Mouse (Mus musculus) kidney, postnatal 14 days (tissue): ENCODE results near the gene Lrrc9.

Source experiments
- DNase-seq: peaks from one replicate; pipeline ENCODE4 v3.0.0; 2022; ENCODE audit warnings: mixed read lengths

Gene Lrrc9

DNA sequence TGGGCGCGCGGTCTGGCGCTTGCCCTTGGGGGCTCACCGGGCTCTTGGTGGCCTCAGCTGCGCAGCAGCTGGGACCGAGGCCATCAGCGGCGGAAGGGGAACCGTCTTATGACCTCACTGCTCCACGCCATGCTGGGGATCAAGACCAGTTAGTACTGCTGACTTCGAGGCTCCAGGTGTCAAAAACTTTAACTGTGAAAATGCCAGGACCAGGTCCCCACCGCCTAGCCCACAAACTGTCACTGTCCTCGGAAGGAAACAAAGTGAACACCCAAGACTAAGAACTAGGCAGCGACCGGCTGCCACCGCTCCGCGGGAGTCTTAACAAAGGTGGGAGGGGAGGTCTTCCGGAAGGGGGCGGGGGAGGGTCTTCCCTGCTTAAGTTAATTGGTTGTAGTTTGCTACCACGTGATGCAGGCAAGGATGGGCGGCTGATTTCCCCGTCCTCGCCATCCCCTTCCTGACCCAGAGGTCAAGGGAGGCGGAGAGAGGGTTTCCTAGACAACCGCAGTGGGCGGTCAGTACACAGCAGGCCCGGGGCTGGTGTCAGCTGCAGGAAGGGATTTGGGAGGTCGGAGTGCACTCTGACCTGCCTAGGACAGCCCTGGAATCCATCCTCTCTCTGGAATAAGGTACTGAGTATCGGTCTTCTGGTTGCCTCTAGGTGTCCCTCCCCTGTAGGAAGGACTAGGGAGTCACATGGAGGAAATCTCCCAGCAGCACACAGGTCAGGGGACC, at the start of gene Lrrc9:
Gene Lrrc9, plus strand, starts transcription at position 28 of the 738 bp plus-strand sequence.
- DNase-seq = peak; percentile 57

DNA sequence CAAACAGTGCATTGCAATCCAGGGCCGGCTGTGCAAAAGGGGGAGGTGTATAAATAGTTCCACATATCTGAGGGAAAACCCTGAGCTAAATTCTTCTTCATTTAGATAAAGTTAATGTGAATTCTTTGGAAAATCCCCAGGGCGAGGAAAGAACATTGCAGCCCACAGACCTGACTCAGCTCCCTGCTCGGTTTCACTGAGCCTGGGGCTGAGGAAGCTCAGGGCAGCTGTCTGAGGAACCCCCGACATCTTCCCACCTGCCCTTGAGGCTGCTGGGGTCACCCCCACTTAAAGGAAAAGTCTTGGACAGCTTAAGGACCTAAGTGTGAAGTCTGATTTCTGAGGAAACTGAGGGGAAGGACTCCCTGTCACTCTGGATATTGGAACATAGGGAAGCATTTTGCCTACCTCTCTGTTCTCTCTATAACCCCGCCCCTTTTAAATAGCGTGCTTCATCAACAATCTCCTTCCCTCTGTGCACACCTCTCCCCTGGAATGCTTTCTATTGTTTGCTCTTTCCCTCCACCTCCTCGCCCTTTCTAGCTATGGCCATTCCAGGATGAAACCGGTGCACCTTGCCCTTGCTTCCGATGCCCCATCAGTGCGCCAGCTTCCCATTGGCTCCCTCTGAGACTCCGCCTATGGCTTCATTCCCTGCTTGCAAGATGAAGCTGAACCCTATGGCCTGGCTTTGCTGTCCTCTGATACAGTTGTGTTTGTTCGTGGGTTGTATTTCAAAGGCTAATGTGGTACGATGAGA, 48.4 kb upstream of the Lrrc9 start:
- no peak for DNase-seq

DNA sequence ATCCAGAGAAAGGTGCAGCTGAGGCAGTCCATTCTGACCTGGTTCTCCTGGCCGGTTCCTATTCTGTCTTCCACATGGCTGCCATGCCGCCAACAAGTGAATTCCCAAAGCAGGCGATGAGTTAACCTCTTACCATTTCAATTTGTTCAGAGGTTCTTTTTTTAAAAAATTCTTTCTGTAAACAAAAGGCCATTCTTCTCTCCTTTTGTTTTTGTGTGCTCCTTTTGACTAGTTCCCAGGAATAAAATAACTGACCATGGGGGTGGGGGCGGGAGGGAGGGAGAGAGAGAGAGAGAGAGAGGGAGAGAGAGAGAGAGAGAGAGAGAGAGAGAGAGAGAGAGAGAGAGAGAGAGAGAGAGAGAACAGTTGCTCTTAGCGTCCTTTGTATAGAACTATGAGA, 36.6 kb upstream of the Lrrc9 start:
- DNase-seq = no peak

DNA sequence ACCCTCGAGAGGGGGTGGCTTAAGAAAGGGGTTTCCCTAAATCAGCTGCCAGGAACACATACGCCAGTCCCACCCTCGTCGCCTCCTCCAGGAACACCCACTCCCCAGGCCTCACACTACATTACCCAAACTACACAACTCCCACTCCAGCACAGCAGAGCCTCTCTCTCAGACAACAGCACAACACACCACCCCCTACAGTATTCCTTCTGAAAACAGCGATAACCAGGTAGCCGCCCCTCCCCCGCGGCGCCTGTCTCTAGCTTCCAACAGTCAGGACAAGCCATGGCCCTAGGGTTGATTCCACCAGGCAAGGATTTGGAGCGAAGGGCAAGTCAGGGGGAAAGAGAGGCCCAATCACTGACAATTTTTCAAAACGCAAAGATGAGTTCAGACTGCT, 34.5 kb upstream of the Lrrc9 start:
- no peak for DNase-seq

DNA sequence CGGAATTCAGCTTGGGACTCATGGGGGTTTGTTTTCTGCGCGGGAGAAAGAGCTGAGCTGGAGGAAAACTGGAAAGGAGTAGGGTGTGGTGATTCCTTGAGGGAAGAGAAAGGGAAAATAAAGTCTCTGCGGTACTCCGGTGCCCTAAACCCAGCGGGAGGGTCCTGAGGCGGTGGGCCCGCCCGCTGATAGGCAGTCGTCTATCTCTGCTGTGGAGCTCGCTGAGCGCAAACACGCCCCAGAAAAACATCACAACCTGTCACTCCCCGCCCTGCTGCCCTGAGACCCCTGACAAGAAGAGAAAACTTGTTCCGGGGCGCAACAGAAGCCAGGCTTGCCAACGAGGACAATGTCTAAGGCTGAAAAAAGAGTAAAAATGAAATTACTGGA, 34.0 kb upstream of the Lrrc9 start:
- no peak for DNase-seq

DNA sequence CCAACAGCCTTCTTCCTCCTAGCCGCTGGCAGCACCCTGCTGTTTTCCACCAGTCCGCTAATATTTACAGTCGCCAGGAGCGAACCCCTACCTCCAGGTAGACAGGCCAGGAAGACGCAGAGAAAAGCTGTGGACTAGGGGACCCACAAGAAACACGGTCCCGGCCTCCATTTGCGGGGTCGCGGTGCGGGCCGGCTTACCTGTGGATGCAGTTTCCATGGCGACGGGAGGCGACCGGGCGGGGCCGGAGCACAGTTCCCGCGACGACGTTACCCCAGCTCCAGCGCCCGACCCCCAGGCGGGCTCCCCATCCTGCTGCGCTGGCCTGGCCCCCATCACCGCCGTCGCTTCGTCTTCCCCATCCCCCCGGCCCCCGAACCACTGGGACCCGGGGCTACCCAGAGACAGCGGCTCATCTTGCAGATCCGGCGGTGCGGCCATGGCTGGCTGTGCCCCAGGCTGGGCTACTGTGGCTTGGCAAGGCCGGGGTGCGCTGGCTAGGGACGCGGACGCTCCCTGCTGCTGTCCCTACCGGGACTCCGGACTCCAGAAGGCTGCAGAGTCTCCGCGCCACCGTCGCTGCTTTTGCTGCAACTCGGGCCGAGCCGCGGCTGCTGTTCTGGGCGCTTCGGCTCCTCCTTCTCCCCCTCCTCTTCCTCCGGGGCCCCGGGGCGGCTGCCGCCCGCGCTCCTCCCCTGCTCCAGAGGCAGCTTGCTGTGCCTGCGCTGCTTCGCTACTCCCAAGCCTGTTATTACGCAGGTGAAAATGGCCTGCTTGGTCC, 33.4 kb upstream of the Lrrc9 start:
- DNase-seq = peak; percentile 43

DNA sequence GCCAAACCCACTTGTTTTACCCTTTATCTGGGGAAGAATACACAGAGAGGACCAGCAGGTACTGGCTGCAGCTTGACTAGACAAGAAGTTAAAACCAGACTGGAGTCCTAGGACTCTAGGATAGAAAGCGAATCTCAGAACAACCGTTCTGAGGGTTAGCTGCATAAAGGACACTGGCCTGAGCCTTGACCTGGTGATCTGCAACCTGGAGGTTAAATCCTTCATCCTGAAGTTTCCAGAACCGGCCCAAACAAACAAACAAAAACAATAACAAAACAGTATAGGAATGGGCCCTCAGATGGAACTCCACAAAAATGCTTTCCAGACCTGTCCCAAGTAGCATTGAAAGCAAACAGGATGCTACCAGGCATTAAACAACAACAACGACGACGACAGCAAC, 32.7 kb upstream of the Lrrc9 start, which contains the start of gene Rtn1:
Gene Rtn1, minus strand, starts transcription at position 101 of the 400 bp plus-strand sequence.
- no peak for DNase-seq

DNA sequence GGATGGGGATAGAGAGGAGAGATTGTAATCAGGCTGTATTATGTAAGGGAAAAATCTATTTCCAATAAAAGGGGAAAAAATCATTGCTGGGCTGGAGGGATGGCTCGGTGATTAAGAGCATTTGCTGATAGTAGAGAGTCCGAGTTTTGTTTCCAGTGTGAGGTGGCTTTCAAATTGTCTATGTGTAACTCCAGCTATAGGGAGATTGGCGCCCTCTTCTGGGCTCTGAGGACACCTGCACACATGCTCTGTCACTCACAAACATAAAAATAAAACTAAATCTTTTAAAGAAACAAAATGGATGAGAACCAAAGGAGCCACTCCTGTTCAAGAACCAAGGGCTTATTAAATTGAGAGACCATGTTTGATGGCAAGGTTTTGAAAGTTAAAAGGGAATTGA, 23.9 kb upstream of the Lrrc9 start:
- DNase-seq = no peak

DNA sequence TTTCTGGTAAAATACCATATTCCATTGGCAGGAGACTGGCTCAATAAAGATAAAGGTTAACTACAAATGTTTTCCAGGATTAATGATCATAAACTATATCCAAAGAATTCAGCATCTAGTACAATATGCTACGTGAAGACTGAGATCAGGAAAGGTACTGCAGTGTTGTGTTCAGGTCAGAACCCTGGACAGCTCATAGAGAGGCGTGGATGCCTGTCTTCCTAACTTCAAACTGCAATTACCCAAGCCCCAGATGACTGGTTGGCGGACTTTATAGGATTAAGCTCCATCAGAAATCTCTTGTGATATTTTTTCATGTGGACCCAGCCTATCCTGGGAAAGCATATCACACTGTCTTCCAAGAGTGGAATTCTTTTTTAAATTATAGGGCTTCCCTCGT, 19.0 kb upstream of the Lrrc9 start:
- peak; percentile 8 for DNase-seq

DNA sequence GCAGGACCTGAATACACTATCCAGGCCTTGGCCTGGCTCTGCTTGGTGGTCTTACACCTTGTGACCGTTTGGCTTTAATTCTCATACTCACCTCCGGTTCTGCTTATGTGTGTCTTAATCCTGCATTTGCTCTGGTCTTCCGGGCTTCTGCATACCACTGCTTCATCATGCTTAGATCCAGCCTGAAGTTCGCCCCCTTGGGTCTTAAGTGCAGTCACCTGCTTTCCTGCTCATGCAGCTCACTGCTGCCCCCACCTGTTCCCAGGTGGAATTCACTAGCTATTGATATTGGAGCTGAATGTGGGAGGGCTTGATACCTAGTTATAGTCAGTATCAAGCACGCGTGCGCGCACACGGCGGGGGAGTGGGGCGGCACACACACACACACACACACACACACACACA, 13.9 kb upstream of the Lrrc9 start:
- peak; percentile 73 for DNase-seq

DNA sequence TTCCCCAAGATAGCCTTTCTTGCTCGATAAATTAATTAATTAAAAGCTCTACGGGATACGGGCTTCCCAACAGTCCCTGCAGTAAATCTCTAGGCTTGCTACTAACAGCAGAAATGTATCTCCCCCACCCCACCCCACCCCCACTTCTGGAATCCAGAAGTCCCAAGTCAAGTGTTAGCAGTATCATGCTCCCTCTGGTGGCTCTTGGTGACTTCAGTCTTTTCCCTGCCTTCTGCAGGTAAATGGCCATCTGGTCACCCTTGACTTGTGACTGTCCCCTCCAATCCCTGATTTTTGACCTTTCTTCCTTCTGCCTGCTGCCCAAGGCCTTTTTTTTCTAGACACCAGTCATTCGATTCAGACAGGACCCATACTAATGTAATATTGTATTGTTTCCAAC, 9.5 kb upstream of the Lrrc9 start:
- no peak for DNase-seq

DNA sequence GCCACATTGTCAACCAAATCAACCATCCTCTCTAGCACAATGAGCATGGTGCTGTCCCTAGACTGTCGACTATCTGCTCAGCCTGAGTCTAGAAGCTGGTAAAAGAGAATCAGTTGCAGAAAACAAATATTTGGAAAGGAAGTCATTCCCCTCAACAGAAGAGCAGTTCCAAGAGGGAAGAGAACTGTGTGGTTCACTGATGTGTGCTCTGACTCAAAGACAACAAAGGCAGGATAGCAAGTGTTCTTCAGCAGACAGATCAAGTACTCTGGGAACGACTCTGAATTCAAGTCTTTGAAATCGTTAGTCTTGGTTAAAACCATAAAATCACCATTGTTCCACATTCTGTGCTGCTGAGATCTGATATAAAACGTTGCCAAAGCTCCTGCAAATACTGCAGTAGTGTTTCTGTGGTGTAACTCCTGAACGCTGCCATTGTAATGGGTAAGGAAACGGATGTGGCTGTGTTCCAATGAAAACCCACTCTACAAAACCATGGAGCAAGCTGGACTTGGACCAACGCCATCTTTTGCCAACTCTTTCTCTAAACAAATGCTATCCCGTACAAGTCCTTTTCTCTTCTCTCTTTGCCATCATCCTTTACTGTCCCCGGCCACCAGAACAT, 8.3 kb upstream of the Lrrc9 start:
- peak; percentile 5 for DNase-seq

DNA sequence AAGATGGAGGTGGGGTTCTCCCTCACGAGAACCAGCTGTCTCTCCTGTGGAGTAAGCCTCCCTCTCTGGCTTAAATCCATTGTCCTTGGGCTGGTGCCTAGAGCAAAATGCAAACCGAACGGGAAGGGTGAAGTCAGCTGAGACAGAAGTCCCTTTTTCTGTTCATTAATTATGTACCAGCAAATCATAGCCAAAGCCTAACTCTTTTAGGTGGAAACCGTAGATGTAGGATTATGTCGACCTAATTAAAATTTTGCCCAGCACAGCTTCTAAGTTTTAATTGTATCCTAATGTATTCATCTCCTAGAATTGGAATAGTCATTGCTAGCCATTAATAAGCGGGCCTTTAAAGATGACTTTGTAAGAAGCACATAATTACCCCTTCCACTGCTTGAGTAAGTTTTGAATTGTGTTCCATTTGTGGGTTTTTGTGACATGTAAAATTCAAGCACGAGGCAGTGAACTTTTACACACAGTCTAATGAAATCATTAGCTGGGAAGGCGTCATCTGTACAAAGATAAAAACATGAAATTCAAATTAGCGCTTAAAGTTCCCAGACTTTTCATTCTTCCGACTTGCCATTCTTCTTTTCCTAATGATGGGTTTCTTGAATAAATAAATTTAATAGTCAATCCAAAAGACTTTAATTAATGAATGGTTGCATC, 3.9 kb upstream of the Lrrc9 start:
- DNase-seq = no peak

DNA sequence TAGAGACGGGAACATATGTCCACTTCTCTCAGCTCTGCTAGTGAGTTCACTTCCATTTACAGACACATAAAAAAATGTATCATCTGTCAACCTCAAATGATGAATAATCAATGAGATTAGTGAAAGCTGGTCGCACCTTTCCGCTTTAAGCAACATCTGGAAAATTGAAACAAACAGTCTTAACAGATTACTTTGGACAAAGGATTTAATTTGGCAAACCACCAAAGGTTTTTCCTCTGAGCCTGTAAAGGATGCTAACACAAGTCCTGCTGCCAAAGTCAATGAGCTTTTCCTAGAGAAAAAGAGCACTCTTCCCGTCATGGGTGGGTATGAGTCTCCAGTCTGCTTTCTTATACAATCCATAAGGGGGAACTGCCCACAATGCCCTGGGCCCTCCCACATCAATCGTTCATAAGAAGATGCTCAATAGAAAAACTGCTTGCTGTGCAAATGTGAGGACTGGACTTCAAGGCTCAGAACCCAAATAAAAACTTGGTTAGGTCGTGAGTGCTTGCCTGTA, 2.6 kb upstream of the Lrrc9 start:
- DNase-seq = no peak

DNA sequence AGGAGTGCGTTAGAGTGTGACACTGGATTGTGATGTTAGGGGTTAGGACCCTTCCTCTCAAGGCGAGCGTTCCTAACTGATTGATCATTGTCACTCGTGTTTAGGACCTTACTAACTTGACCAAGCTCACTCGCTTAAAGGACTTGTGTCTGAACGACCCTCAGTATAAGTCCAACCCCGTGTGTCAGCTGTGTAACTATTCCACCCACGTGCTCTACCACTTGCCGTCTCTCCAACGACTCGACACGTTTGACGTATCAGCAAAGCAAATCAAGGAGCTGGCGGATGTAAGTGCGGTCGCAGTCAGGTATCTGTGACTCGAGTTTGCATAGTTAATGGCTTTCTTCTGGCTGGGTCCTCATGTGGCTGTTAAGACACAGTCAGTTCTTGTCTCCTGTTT, 12.3 kb downstream of the Lrrc9 start:
- no peak for DNase-seq

DNA sequence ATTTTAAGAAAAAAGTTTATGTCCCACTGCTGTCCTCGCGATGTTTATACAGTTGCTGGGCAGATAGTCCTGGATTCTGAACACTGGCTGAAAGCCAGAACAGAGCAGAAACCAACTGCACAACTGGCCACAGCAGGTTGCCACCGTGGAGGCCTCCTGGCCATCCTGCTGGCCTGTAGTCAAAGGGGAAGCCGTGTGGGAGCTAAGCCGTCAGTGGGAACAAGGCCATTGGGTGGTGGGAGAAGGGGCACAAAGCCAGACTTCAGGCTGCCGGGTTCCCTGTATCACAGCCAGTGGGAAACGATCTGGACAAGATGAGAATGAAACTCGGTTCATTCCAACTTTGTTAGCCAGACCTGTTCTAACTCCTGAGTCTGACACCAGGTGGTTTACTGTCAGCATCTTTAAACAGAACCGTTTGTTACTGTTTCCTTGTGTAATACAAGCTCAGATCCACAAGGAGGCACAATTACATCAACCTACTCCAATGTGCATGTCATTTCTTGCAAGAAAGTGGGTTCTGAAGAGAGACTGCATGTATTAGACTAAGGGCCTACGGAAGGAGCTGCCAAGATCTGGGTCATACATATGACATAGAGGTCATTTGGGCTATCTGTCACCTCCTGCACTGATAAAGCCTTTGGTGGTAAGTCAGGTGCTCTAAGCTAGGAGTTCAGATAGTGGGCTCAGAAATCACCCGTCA, 19.7 kb downstream of the Lrrc9 start:
- no peak for DNase-seq

DNA sequence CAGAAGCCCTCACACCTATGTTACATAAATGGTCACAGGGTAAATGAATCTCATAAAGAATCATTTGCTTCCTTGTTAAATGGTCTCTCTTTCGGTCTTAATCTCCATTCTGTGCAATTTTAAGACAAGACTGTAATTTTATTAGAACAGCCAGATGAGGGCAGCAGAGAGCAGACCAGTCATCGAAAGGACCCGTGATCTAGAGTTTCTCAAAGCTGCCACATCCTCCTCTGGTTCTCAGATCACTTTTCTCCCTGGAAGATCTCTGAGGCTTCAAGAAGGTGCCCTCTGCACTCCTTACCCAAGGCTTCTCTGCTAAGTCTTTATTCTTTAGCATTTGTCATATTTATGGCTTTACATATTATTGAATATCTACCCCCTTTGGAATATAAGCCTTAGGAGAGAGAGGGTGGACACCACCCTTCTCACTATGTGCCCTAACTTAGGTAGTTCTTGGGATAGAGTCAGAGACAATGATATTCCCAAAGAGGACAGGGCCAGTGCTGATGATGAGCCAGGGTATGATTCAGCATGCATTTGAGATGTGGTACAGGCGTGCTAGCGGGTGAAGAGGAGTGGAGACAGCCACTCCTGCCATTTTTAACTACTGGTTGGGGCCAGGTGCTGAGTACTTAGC, 20.3 kb downstream of the Lrrc9 start:
- peak; percentile 55 for DNase-seq

DNA sequence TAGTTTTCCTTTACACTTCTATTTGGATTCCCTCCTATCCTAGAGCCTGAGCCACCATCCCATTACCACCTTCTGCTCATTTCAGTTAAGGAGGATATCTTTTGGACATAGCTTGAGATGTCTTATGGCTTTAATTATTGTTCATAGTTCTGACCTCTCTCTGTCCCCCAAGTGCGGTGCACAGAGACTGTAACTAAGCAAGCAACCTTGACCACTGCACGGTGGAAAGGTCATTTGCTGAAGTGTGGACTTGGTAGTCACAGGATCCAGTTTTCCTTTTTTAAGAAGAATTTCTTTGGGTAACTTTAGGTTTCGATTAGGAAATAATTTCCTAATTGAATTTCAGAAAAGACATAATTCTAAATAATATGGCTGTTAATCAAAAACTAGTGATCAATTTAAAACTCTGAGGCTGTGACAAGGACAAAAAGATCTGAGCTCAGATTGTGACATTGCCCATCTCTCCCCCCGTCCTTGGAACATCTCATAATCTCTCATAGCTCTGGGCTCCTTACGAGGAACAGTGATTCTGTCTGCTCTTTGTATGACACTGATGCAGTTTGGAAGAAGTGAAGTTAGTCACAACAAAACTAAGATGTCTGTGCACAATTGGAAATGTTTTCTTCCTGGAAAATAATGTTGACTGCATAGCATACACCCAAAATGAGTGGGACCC, 24.3 kb downstream of the Lrrc9 start:
- DNase-seq = no peak

DNA sequence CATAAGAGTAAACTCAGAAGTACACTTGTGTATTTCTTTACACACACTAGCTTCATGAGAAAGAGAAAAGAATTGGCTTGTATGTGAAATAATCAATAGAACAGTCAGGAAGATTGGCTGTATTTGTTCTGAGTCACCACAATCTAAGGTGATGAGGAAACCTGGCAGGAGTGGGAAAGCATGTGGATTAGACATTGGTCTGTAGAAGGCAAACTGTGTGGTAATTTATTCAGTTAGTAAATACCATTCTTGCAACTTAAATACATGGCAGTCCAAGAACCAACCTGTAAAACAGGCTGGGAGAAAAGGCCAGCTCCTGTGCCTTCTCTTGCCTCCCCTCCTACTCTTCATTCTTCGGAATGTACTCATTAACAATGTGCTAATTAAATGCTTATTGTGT, 25.6 kb downstream of the Lrrc9 start:
- no peak for DNase-seq

DNA sequence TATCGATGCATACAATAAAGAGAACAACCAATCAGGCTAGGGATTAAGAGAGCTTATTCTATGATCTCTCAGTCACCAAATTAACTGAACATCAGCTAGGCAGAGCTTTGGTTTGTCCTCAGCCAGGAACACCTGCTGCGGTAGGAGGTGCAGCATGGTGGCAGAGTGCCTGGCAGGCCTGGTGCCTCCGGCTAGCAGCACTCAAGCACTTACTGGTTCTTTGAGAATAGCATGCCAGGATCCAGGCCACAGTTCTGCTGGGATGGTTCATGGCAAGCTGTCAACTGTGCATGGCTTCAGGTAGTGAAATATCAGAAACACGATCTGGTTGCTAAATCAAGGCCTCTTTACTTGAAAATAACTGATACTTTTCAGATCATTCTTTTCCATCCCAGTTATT, 26.1 kb downstream of the Lrrc9 start:
- DNase-seq = no peak
